Mouse (Mus musculus) brain, adult 2 months (tissue): ENCODE results near the gene Notch1.
A peak's percentile ranks its signal among the peaks of the same experiment; 100 is the strongest.

Source experiments
- DNase-seq: peaks from one replicate; pipeline ENCODE4 v3.0.0; 2011; ENCODE audit warnings: low read depth, low spot score

Gene Notch1

GRCm38 (mm10) chr2:26481724-26482495, 34.6 kb downstream of the Notch1 start:
- DNase-seq, result no peak

GRCm38 (mm10) chr2:26480911-26481310, 35.6 kb downstream of the Notch1 start:
- no peak for DNase-seq

- DNase-seq, result no peak
Observed at GRCm38 (mm10) chr2:26478685-26479205, 37.7 kb downstream of the Notch1 start.

- no peak for DNase-seq
Observed at GRCm38 (mm10) chr2:26477911-26478310, 38.6 kb downstream of the Notch1 start.

- DNase-seq, result peak; percentile 36
Observed at GRCm38 (mm10) chr2:26475505-26476430, 40.7 kb downstream of the Notch1 start.

- peak; percentile 26 for DNase-seq
Observed at GRCm38 (mm10) chr2:26474789-26475504, 41.5 kb downstream of the Notch1 start.

DNA sequence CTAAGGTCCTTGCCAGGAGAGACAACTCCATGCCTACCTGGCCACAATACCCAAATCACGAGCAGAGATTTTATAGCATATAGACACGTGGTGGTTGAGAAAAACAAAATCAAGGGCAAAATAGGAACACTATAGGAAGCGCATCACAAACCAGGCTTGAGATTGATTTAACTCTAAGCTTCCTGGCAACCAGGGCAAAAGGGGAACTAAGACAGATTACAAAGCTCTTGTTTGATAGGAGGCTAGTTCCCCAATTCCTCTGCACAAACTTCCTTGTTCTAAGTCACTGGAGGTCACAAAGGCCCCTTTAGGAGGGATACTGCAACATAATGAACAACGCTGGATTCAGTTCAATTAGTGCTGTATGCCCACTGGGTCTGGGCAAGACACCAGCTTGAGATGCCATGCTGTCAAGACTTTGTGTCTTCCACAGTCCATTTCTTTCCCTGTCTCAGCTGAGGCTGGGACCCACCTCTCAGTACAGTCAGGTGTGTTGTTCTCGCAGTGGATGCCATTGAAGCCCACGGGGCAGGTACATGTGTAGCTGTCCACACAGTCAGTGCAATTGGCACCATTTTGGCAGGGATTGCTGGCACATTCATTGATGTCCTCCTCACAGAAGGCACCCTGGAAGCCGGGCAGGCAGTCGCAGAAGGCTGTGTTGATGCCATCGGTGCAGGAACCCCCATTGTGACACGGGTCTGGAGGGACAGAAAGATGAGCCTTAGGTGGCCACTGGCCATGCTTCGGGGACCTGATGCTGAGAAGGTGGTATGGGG, 44.0 kb downstream of the Notch1 start:
- DNase-seq, result peak; percentile 71

DNA sequence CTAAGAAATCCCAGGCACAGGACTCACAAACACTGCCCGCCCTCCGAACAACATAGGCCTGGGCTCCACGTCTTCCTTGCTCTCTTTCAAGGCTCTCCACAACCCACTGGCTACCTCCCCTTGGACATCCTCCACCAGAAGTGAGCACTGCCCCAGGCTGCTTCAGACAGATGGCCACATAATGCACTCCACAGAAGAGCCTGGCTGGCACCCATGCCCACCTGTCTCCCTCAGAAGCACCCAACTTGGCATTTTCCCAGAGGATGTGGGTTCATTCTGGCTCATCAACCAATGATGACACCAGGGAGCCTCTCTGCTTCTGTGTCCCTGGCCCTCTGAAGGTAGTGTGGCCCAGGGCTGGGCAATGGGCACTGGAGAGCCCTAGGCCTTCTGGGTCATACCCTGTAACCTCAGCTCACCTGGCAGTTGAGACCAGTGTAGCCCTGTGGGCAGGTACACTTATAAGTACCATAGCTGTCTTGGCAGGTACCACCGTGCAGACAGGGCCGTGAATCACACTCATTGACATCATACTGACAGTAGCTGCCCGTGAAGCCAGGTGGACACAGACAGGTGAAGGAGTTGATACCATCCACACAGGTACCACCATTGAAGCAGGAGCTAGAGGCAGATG, 44.7 kb downstream of the Notch1 start:
- DNase-seq, result peak; percentile 38

GRCm38 (mm10) chr2:26470967-26471366, 45.5 kb downstream of the Notch1 start:
- DNase-seq, result peak; percentile 24

- DNase-seq, result no peak
Observed at GRCm38 (mm10) chr2:26468376-26468775, 48.1 kb downstream of the Notch1 start.

GRCm38 (mm10) chr2:26463412-26463811, 53.1 kb downstream of the Notch1 start:
- DNase-seq, result no peak

- DNase-seq, result no peak
Observed at GRCm38 (mm10) chr2:26462980-26463379, 53.5 kb downstream of the Notch1 start.

DNA sequence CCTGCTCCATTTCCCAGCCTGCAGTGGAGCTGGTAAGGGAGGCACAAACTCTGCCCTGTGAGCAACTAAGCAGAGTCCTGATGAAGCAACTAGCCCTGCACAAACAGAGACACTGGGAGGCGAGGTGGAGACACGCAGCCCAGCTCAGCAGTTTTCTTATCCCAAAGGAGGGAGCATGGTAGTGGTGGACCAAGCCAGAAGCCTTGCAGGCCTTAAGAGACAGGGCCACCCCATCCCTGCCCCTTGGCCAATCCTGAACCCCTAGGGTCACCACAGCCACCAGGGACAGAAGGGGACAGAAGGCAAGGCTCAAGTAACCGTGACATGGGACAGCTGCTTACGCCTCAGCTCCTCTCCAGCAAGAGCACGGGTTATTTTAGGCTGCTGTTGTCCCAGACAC, 54.8 kb downstream of the Notch1 start:
- DNase-seq, result no peak

DNA sequence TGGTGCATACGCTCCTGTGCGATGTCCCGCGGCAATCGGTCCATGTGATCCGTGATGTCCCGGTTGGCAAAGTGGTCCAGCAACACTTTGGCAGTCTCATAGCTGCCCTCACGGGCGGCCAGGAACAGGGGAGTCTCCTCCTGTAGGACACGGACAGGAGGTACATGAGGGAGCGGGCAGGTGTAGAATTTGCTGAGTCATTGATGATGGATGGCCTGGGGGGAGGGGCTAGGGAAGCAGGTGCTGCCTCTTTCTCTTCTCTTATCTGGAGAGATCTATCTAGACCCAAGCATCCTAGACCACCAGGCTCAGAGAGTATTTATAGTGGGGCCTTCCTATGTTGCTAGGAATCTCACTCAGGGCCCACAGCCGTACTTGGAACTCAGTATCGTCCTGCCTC, 55.6 kb downstream of the Notch1 start:
- no peak for DNase-seq

DNA sequence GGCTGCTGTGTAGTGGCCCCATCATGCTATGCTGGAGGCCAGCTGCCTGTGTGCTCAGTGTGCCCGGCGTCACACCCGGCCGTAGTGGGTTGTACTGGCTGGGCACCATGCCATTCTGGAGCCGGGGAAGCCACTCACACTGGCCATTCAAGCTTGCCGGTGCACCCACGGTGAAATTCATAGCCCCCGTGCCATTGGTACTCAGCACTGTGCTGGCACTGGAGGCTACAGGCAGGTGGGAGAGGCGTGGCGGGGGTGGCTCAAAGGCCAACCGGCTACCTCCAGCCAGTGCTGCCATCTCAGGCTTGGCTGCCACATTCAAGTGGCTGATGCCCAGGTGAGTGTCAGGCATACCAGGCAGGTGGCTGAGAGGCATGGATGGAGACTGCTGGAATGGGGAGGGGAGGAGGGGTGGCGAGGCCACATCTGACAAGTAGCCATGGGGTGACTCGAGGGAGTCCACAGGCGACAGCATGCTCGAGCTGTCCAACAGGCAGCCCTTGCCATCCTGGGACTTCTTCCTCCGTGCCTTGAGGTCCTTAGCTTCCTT, 56.3 kb downstream of the Notch1 start:
- DNase-seq, result no peak

- no peak for DNase-seq
Observed at GRCm38 (mm10) chr2:26459478-26459877, 57.0 kb downstream of the Notch1 start.

GRCm38 (mm10) chr2:26458402-26459124, 57.9 kb downstream of the Notch1 start:
- no peak for DNase-seq

GRCm38 (mm10) chr2:26449121-26450060, 67.1 kb downstream of the Notch1 start:
- DNase-seq, result peak; percentile 93
